In genomic region chr19:38280242-38280641, GRCm38 (mm10) we compare ENCODE assay signal across 21 mouse cellular contexts. TPM values are rescaled to one million over a fixed set of nuclear protein-coding genes. Genes with fewer than 3 reads are reported as not detected.
"Had no signal": no experiment of that assay in that cellular context is flagged by ENCODE, and none has a peak within 500 bp of the region (broad histone marks: within the 10 kb centered on the region; RNA-seq: fewer than 3 reads in every experiment).

No protein-coding gene starts in this region.

- H3K4me3 ChIP-seq: limb, embryonic 12.5 days; limb, embryonic 15.5 days; midbrain, embryonic 12.5 days; midbrain, embryonic 15.5 days; neural tube, embryonic 12.5 days; neural tube, embryonic 15.5 days had no signal

- H3K4me1 ChIP-seq: midbrain, embryonic 12.5 days; midbrain, embryonic 15.5 days; neural tube, embryonic 12.5 days; neural tube, embryonic 15.5 days had no signal

- H3K27ac ChIP-seq: limb, embryonic 12.5 days; limb, embryonic 15.5 days; liver, embryonic 14.5 days; macrophage; midbrain, embryonic 12.5 days; midbrain, embryonic 15.5 days; neural tube, embryonic 12.5 days; neural tube, embryonic 15.5 days; stomach, postnatal 0 days had no signal

- ATAC-seq: liver, postnatal 0 days; lung, postnatal 0 days; midbrain, embryonic 15.5 days had no signal

- DNase-seq: kidney, adult 18-20 months; kidney, adult 9 months; kidney, postnatal 10 days; kidney, postnatal 36 days; liver, postnatal 0 days; lung, embryonic 14.5 days; retina, postnatal 1 day; right cerebral cortex, postnatal 4 days; thymus, postnatal 25 days had no signal

RNA-seq across cellular contexts. Expression of gene Lgi1, which starts 15.9 kb away (rescaled TPM):
- total RNA-seq: megakaryocyte, adult 5-6 weeks had no signal
- polyA plus RNA-seq: liver, postnatal 0 days; lung, embryonic 14.5 days; macrophage; thymus, postnatal 0 days had no signal
